Mouse (Mus musculus): ENCODE measurements around the gene Kcnma1.

GRCm38 (mm10) chr14:23563180-23563579 is 451.1 kb downstream of the Kcnma1 start:
- TF ChIP-seq CTCF (IDR thresholded peaks at IDR 0.05; ENCODE audit: borderline replicate concordance, control insufficient read depth, extremely low read depth, insufficient read depth, low read length, poor library complexity) (no peak), POLR2A (IDR thresholded peaks at IDR 0.05; ENCODE audit: control insufficient read depth, extremely low read depth, insufficient read depth, low read length, poor library complexity) (no peak)
